In genomic region chr17:72855298-72855697, GRCm38 (mm10) we compare ENCODE assay signal across 19 mouse cellular contexts. TPM values are rescaled to one million over a fixed set of nuclear protein-coding genes. Genes with fewer than 3 reads are reported as not detected.
DNase-seq lines count a peak whose midpoint lies in the region; ATAC-seq and TF ChIP-seq lines count a peak whose summit lies in the region.
"Had no signal": no experiment of that assay in that cellular context is flagged by ENCODE, and none has a peak within 500 bp of the region (broad histone marks: within the 10 kb centered on the region; RNA-seq: fewer than 3 reads in every experiment).

No protein-coding gene starts in this region.

- no peaks in the 10 kb centered on the region for H3K4me1 ChIP-seq in kidney, postnatal 0 days (replicated peaks; ENCODE audit: insufficient read depth, low read length)
- no peaks in the 10 kb centered on the region for H3K4me1 ChIP-seq in midbrain, postnatal 0 days (ENCODE audit: insufficient read depth, low read length)
- H3K4me1 ChIP-seq in midbrain, embryonic 11.5 days (ENCODE audit: control insufficient read depth, insufficient read depth, low read length) = no peaks in the 10 kb centered on the region
- H3K4me1 ChIP-seq in MEL (ENCODE audit: control insufficient read depth in 1 of 2, insufficient read depth in 2 of 2, low read length in 2 of 2) = no peaks in the 10 kb centered on the region

- no peaks in the 10 kb centered on the region for H3K27me3 ChIP-seq in kidney, postnatal 0 days (ENCODE audit: insufficient read depth, low read length)
- H3K27me3 ChIP-seq in midbrain, postnatal 0 days (ENCODE audit: insufficient read depth, low read length) = no peaks in the 10 kb centered on the region
- no peaks in the 10 kb centered on the region for H3K27me3 ChIP-seq in midbrain, embryonic 11.5 days (ENCODE audit: control insufficient read depth, insufficient read depth, low read length)
- H3K27me3 ChIP-seq in MEL (ENCODE audit: control insufficient read depth in 1 of 2, insufficient read depth in 2 of 2, low read length in 2 of 2) = no peaks in the 10 kb centered on the region
- H3K27me3 ChIP-seq in splenic B cell, adult 2 months (ENCODE audit: control insufficient read depth, insufficient read depth, low read length, poor library complexity, severe bottlenecking) = no peaks in the 10 kb centered on the region
- H3K27me3 ChIP-seq: embryonic facial prominence, embryonic 15.5 days; hindbrain, embryonic 13.5 days; Patski had no signal

- no peak overlapping the region for H3K27ac ChIP-seq in kidney, postnatal 0 days
- H3K27ac ChIP-seq in midbrain, postnatal 0 days (ENCODE audit: low read depth, low read length) = no peak overlapping the region
- H3K27ac ChIP-seq in midbrain, embryonic 11.5 days (ENCODE audit: low read depth, low read length) = no peak overlapping the region
- no peak overlapping the region for H3K27ac ChIP-seq in MEL (ENCODE audit: control insufficient read depth, low read depth, low read length)
- H3K27ac ChIP-seq: embryonic facial prominence, embryonic 15.5 days; hindbrain, embryonic 13.5 days had no signal

- H3K4me3 ChIP-seq in kidney, postnatal 0 days (replicated peaks; ENCODE audit: low read depth, low read length) = no peak overlapping the region
- H3K4me3 ChIP-seq in midbrain, postnatal 0 days (ENCODE audit: low read depth, low read length) = no peak overlapping the region
- no peak overlapping the region for H3K4me3 ChIP-seq in midbrain, embryonic 11.5 days (ENCODE audit: low read depth, low read length)
- no peak overlapping the region for H3K4me3 ChIP-seq in MEL (ENCODE audit: control insufficient read depth in 1 of 2, insufficient read depth in 1 of 2, low read depth in 2 of 2, low read length in 2 of 2)
- H3K4me3 ChIP-seq: embryonic facial prominence, embryonic 15.5 days; hindbrain, embryonic 13.5 days had no signal

- no peak for DNase-seq in kidney, postnatal 0 days (ENCODE audit: low spot score)
- no peak for DNase-seq in kidney, postnatal 4 days
- no peak for DNase-seq in midbrain, postnatal 0 days (ENCODE audit: low spot score)
- DNase-seq in midbrain, embryonic 11.5 days (ENCODE audit: low spot score, missing footprints) = no peak
- DNase-seq in MEL (ENCODE audit: low read depth, low spot score) = no peak
- peak; percentile 21 for DNase-seq in splenic B cell, adult 2 months (ENCODE audit: low read depth, low spot score)
- no peak for DNase-seq in frontal cortex, postnatal 10 days (ENCODE audit: low spot score in 2 of 2)
- DNase-seq: adrenal gland, postnatal 36 days; cerebellum, adult 9-10 months; kidney, adult 11 months; kidney, postnatal 10 days; layer of hippocampus, adult 9-11 months; lung, postnatal 10 days; right cerebral cortex, adult 18-20 months; spleen, adult 18-20 months; thymus, postnatal 4 days had no signal

- TF ChIP-seq EP300 in MEL (IDR thresholded peaks at IDR 0.05; ENCODE audit: low read depth in 1 of 2, low read length in 2 of 2) = no peak

- H3K9me3 ChIP-seq in kidney, postnatal 0 days (replicated peaks; ENCODE audit: low read length) = no peaks in the 10 kb centered on the region
- H3K9me3 ChIP-seq in midbrain, postnatal 0 days (ENCODE audit: low read length) = no peaks in the 10 kb centered on the region
- no peaks in the 10 kb centered on the region for H3K9me3 ChIP-seq in midbrain, embryonic 11.5 days (ENCODE audit: control insufficient read depth, low read length)
- no peaks in the 10 kb centered on the region for H3K9me3 ChIP-seq in MEL (replicated peaks; ENCODE audit: insufficient read depth, low read length)
- H3K9me3 ChIP-seq: embryonic facial prominence, embryonic 15.5 days; hindbrain, embryonic 13.5 days had no signal

- H3K9ac ChIP-seq in kidney, postnatal 0 days (ENCODE audit: low read depth, low read length) = no peak overlapping the region
- no peak overlapping the region for H3K9ac ChIP-seq in midbrain, postnatal 0 days (replicated peaks; ENCODE audit: low read length, poor library complexity, severe bottlenecking)
- H3K9ac ChIP-seq in midbrain, embryonic 11.5 days (ENCODE audit: low read length) = no peak overlapping the region
- H3K9ac ChIP-seq in MEL (ENCODE audit: control insufficient read depth, low read depth, low read length, poor library complexity, severe bottlenecking) = no peak overlapping the region
- H3K9ac ChIP-seq: embryonic facial prominence, embryonic 15.5 days; hindbrain, embryonic 13.5 days had no signal

- peak; percentile 35 for TF ChIP-seq CTCF in kidney, postnatal 0 days (IDR thresholded peaks at IDR 0.05; ENCODE audit: low read depth)
- TF ChIP-seq CTCF in midbrain, postnatal 0 days (IDR thresholded peaks at IDR 0.05) = peak; percentile 34; the same call in 1 of the 2 replicates
- peak; percentile 12 to 31 (median 18); a peak in 2 of 6 replicates for TF ChIP-seq CTCF in MEL (IDR thresholded peaks at IDR 0.05 in 2 of 3, conservative IDR thresholded peaks at IDR 0.05 in 1 of 3; ENCODE audit: control insufficient read depth in 1 of 3, insufficient read depth in 1 of 3, low read depth in 2 of 3, low read length in 3 of 3, poor library complexity in 1 of 3, severe bottlenecking in 1 of 3)

- H3K79me2 ChIP-seq in MEL (ENCODE audit: control insufficient read depth, insufficient read depth, low read length, poor library complexity) = no peaks in the 10 kb centered on the region

- WGBS in kidney, postnatal 0 days = 50% methylated on average over 1 of the region's 1 CpGs
- WGBS in midbrain, postnatal 0 days = 71% methylated on average over 1 of the region's 1 CpGs
- WGBS in midbrain, embryonic 11.5 days = 86% methylated on average over 1 of the region's 1 CpGs

- peak; percentile 16; the same call in 1 of the 2 replicates for TF ChIP-seq RAD21 in MEL (IDR thresholded peaks at IDR 0.05; ENCODE audit: low read depth, low read length)

- TF ChIP-seq POLR2A in MEL (IDR thresholded peaks at IDR 0.05; ENCODE audit: control insufficient read depth in 1 of 2, insufficient read depth in 1 of 2, low read depth in 1 of 2, low read length in 2 of 2, poor library complexity in 1 of 2) = no peak

- ATAC-seq in kidney, postnatal 0 days (replicated peaks; ENCODE audit: low FRiP score, low read depth) = no peak
- no peak for ATAC-seq in midbrain, postnatal 0 days (ENCODE audit: low FRiP score)
- ATAC-seq in midbrain, embryonic 11.5 days (ENCODE audit: low FRiP score) = no peak
- ATAC-seq: Patski had no signal

- H3K36me3 ChIP-seq in kidney, postnatal 0 days (ENCODE audit: insufficient read depth, low read length) = peaks cover 5% of the 10 kb centered on the region; the same call in 1 of the 2 replicates
- H3K36me3 ChIP-seq in midbrain, postnatal 0 days (ENCODE audit: insufficient read depth, low read length) = no peaks in the 10 kb centered on the region
- no peaks in the 10 kb centered on the region for H3K36me3 ChIP-seq in midbrain, embryonic 11.5 days (ENCODE audit: control insufficient read depth, insufficient read depth, low read length)
- no peaks in the 10 kb centered on the region for H3K36me3 ChIP-seq in MEL (ENCODE audit: control insufficient read depth in 1 of 2, insufficient read depth in 2 of 2, low read length in 2 of 2)
- no peaks in the 10 kb centered on the region for H3K36me3 ChIP-seq in splenic B cell, adult 2 months (ENCODE audit: control insufficient read depth, insufficient read depth, low read length, poor library complexity, severe bottlenecking)

- no peak overlapping the region for H3K4me2 ChIP-seq in kidney, postnatal 0 days (ENCODE audit: low read length)
- no peak overlapping the region for H3K4me2 ChIP-seq in midbrain, postnatal 0 days (ENCODE audit: low read depth, low read length, poor library complexity, severe bottlenecking)
- no peak overlapping the region for H3K4me2 ChIP-seq in midbrain, embryonic 11.5 days
- H3K4me2 ChIP-seq: embryonic facial prominence, embryonic 15.5 days; hindbrain, embryonic 13.5 days had no signal

TF ChIP-seq in MEL, 35 proteins besides CTCF, POLR2A, EP300 and RAD21:
- TF ChIP-seq USF1 (IDR thresholded peaks at IDR 0.05; ENCODE audit: low read depth, low read length) = no peak
- no peak for TF ChIP-seq MYC (IDR thresholded peaks at IDR 0.05; ENCODE audit: low read depth, low read length)
- TF ChIP-seq POLR2AphosphoS2 (IDR thresholded peaks at IDR 0.05; ENCODE audit: low read length) = no peak
- TF ChIP-seq ZC3H11A (IDR thresholded peaks at IDR 0.05; ENCODE audit: low read depth, low read length) = peak; percentile 3; the same call in 1 of the 2 replicates

RNA-seq across cellular contexts. Expression of gene Ypel5, which starts 19.0 kb away (rescaled TPM):
- 63.1 and 66.7 TPM in 2 replicates for polyA plus RNA-seq in kidney, postnatal 0 days (2015; fragmentation: Nextera tagmentation; extraction: Ambion mirVana)
- total RNA-seq in midbrain, postnatal 0 days (2014; rRNA removed) = 60.3 and 71.8 TPM in 2 replicates
- polyA plus RNA-seq in midbrain, postnatal 0 days (2015; fragmentation: Nextera tagmentation; extraction: Ambion mirVana) = 115 and 120 TPM in 2 replicates
- 64.5 and 68.0 TPM in 2 replicates for polyA plus RNA-seq in midbrain, embryonic 11.5 days (2014; fragmentation: Nextera tagmentation; extraction: Ambion mirVana)
- total RNA-seq in MEL (2012; rRNA removed) = 9.2 and 12.6 TPM in 2 replicates
- polyA plus RNA-seq in MEL (2012; ENCODE audit: insufficient read depth in 1 of 2, insufficient read length in 2 of 2, low read depth in 1 of 2, low replicate concordance in 2 of 2, missing spikeins in 1 of 2) = 10 to 100 TPM; 15.5 to 80.4 TPM
